Mouse (Mus musculus): ENCODE measurements around the gene Klf16.

Gene Klf16

DNA sequence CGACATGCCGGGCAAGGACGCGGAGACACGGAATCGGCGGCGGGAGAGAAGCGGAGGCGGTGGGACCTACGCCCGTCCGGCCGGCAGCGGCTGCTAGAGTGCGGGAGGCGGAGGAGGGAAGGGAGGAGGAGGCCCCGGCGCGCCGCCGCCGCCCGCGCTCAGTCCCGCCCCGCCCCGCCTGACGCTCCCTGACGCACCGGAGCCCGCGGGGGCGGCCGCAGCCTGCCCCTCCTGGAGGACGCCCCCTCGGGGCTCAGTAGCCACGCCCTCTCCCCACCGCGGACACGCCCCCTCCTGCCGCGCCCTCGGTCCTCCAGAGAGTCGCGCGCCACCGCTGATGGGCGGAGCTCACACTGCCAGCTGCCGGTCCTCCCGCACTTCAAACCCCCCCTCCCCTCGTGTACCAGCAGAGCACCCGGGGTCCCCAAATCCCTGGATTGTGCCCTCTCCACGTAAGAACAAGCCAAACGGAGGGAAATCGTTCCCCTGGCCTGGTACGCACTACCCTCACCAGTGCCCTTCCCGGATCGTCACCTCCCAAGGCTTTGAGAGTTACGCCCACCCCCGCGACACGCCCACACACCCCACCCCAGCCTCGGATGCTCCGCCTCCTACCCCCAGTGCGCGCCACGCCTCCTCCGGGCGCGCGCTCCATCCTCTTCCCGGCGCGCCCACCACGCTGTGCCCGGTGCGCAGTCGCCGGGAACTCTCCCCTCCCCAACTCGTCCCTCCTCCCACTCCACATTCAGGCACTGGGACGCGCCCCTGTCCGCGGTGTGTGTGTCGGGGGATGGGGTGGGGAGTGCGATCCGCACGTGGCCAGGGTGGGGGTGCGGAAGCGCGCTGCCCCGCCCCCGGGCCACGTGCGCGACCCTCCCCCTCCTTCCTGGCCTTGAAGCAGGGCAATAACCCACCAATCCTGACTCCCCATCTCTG lies at the start of gene Klf16:
Klf16 (minus strand) TSS at position 127 of the 936 bp plus-strand sequence.
- peak; percentile 99 for DNase-seq (ENCODE audit: low spot score in 2 of 2)

DNA sequence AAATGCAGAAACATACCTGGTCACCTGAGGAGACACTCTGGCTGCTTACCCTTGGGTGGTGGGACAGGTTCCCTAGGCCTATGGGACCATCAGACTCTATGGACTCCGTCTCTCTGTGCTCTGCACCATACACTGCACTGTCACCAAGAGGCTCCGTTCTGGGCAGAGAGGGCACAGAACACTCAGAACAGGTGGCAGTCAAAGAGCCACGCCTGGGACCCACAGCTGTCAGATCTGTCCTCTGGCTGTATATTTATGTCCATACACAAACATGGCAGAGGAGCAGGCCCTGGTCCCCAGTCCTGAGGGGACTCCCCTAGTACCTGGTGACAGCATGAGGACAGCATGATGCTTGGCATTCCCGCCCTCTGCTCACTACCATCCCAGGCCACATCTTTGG lies 48.6 kb upstream of the Klf16 start:
- DNase-seq (ENCODE audit: low spot score in 2 of 2) = no peak

DNA sequence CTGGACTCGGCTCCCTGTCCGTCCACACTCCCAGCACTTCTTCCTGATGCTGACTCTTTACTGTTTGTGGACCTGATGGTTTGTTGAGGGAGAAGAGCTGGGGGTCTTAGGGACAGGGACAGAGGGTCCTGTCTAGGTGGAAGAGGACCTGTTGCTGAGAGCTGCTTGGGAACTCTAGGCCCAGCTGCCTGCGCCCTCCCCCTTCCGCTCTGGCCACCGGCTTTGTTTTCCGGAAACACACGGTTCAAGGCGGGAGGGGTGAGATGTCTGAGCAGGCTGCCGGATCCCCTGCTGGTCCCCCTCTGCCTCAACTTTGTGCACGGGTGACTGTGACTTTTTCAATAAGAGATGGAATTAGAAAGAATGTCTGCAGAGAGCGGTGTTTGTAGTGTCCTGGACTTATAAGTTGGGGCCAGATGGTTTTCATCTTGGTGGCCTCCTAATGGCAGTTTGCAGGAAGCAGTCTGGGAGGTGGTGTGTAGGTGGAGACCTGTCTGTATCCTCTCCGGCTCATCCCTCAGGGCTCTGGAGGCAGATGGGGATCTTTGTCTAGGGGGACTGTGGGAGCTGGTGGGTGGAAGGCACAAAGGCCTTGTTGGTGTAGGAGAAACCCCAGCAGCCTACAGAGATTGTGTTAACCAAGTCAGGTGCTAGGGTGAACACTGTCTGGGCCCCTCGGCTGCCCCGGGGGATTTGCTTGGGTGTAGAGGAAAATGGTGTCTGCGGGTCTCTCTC lies 46.5 kb upstream of the Klf16 start:
- no peak for DNase-seq (ENCODE audit: low spot score in 2 of 2)

DNA sequence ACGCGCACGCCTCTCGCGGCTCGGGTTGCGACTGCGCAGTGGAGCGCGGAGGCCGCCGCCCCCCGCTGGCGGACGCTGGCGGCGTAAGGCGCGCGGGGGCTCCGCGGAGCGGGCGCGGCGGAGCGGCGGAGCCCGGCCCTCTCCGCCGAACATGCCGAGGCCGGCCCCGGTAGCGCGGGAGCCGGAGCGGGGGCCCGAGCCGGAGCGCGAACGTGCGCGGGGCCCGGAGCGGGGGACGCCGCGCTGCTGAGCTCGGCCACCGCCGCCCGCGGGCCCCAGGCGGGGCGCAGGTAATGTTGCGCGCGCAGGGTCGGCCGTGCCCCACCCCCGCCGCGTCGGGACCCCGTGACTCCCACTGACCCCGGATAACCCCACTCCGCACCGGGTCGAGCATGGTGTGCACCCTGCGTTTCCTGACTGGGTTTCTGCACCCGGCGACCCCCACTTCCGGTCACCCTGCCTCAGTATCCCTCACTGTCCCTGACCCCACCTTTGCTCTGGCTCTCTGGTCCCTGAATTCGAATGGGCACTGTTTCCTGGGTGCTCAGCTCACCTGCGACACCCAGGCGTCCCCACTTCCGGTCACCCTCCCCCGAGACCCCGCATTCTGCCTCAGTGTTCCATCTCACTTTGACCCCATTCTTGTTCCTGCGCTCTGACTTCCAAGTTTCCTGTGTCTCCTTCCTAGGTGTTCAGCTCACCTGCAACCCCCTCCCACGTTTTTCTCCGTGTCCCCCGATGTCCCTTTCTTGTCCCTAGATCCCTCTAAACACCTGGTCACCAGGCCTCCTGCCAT lies 45.7 kb upstream of the Klf16 start, which contains the start of gene Csnk1g2:
Csnk1g2 (plus strand) TSS at position 178 of the 796 bp plus-strand sequence.
- DNase-seq (ENCODE audit: low spot score in 2 of 2) = no peak

DNA sequence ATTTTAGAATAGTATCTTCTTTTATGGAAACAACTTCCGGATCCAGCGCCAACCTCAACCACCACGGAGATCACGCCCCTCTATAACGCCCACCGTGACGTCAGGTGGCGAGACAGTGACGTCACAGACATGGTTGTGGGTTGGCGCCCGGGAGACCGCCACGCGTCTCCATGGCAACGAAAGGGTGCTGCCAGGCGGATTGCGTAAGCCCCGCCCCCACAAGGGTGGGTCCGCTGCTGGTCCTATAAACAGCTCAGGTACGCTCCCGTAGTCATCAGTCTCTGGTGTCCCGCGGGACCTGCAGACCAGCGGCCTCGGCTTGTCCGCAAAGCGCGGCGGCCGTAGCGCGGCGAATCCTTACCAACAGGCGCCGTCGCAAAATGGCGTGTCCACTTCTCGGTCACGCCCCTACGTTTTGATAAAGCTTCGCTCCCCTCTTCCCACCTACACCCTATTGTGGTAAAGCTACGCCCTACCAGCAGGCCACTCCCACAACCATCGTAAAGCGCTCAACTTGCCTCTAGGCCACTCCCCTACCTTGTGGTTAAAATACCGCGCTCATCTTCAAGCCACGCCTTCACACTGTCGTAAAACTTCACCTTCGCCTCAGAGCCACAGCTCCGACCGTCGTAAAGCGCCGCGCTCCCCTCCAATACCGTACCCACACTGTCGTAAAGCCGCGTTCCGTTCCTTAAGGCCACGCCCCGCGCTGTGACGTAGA lies 45.0 kb upstream of the Klf16 start:
- peak; percentile 98 to 99 for DNase-seq (ENCODE audit: low spot score in 2 of 2)

DNA sequence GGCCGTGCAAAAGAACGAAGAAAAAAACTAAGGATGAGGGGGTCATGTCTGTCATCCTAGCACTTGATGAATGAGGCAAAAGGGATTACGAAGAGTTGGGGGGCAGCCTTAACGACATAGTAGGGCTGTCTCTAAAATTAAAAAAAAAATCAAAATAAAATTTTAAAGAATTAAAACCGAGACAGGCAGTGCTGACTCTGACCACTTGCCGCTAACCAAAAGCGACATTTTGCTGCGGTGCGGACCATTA lies 44.5 kb upstream of the Klf16 start:
- DNase-seq (ENCODE audit: low spot score in 2 of 2) = no peak

DNA sequence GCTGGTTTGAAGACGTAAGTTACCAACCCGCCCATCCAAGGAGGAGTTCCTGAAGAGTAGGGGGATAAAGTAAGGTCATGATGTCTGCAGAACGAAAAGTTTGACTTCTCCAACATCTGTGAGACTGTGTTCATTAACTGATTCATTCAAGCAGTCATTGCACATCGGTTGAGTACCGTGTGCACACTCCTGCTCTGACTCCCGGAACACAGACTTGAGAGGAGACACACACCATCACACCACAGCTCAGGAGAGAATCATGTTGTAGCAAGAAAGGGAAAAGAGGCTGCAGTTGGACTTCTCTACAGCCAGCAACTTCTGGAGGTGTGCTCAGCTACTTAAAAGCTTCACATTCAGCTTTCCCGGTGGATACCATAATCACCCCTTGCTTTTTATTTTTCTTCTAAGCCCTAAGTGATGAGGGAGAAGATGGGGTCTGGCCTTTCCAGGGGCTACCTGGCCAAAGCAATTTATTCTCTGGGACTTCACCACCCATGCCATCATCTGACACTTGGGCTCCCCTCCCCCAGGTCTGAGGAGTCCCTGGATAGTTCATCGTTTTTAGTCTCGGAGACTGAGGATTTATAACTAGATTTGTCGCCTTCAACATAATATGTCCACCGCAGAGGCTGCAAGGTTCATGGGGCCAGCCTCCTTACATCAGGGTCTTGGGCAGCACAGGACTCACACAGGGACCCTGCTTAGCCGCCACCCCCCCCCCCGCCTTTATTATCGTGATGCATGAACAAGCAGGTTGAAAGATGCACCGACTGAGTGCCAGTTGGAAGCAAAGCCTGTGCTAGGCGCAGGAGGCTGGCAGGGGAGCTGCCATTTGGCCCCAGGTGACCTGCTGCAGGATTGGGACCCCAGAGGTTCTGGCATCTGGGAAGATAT lies 43.9 kb upstream of the Klf16 start:
- no peak for DNase-seq (ENCODE audit: low spot score in 2 of 2)

DNA sequence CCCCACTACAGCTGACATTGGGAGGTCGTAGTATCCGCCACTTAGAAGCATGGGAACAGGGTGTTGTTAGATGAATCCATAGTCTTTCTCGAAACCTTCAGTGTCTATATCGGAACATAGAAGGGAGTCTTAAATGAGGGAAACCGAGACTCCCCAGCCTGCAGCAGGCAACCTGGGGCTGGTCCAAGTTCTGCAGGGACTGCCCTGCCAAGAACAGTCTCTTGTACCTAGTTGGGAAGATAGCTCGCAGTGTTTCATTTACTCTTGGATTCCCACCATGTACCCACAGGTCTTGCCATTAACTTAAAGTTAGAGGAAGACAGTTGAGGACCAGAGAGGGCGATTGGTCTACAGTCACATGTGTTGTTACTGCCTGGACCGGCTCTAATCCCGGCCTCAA lies 43.2 kb upstream of the Klf16 start:
- no peak for DNase-seq (ENCODE audit: low spot score in 2 of 2)

DNA sequence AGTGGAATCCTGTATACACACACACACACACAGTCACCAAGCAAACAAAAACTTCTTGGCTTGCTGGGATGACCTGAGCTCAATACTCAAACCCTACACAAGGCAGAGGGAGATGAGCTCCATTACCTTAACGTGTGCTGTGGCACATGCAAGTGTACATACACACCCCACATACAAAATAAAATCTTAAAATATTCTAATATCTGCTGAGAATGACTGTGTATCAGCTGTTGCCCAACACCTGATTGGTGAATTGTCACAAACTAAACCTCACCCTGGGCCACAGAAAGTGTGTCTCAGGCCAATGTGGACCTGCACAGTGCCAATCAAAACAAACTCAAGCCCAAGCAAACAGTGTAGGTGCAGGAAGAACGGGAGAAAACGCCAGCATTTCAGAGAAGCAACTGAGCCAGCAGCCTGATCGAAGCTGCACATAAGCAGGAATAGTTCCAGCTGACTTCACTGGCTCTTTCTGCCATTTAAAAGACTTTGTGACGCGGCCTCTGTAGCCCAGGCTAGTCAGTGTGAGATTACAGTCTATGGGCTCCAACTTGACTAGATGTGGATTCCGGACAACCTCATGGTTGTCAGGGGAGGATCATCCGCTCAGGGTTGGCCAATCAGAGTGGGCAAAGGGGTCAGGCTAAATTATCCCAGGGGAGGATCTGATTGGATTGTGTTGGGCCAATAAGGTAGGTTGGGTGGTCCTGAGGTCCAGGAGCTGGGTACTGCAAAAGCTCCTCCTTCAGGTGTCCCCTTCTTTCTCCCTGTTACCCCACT lies 42.5 kb upstream of the Klf16 start:
- DNase-seq (ENCODE audit: low spot score in 2 of 2) = no peak

DNA sequence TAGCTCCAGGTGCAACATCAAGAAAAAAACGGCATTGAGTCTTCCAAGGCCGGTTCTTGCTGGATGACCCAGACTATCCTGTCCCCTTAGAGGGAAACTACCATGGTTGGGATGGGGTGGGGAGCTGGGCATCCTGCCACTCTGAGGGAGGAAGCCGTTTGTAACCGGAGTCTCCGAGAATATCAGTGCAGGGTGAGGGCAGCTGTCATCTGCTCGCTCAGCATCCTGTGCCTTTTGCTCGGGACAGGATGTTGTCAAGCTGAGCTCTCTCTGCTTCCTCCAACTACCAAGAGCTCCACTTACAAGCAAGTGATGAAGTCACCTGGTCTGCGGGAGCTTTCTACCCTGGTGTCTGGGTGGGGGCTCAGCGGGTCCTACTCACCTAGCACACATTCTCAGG lies 41.1 kb upstream of the Klf16 start:
- DNase-seq (ENCODE audit: low spot score in 2 of 2) = no peak

DNA sequence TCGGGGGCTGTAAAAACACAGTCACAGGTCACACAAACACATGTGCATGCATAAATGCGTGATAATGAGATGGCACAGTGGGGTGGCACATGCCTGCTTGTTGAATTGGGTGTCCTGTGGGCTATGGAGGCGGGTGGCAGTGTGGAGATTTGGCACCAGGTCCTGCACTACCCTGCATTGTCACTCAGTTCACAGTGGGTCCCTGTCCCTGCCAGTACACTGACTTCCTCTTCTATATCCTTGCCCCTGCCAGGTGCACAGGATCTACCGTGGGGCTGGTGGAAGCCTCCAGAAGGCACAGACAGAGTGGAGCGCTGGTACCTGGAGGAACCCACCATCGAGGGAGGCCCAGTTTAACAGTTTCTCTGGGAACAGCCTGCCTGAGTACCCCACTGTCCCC lies 37.2 kb upstream of the Klf16 start:
- DNase-seq (ENCODE audit: low spot score in 2 of 2) = no peak

DNA sequence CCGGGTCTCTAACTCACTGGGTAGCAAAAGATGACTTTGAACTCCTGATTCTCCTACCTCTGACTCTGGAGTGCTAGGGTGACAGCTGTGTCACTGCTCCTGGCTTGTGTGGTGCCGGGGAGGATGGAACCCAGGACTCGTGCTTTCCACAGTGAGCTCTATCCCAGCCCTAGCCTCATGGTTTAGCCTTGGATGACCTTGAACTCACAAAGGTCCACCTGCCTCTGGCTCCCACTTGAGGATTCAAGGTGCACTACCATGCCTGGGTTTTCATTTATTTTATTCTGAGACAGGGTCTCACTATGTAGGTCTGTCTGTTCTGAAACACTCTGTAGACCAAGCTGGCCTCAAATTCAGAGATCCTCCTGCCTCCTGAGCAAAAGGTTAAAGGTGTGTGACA lies 36.7 kb upstream of the Klf16 start:
- no peak for DNase-seq (ENCODE audit: low spot score in 2 of 2)

DNA sequence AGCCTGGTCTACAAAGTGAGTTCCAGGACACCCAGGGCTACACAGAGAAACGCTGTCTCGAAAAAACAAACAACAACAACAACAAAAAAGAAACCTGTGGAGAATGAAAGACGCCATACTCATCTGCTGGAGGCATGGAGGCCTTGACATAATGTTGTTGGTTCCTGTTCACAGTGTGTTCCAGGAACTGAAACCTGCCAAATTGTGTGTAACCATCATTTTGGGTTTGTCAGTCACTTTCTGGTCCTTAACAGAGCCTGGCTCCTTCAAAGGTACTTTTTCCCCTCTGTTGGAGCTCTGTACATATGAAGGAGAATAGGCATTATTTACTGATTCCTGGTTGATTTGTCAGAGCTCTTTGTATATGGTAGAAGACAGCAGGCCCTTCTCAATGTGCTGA lies 34.8 kb upstream of the Klf16 start:
- no peak for DNase-seq (ENCODE audit: low spot score in 2 of 2)

DNA sequence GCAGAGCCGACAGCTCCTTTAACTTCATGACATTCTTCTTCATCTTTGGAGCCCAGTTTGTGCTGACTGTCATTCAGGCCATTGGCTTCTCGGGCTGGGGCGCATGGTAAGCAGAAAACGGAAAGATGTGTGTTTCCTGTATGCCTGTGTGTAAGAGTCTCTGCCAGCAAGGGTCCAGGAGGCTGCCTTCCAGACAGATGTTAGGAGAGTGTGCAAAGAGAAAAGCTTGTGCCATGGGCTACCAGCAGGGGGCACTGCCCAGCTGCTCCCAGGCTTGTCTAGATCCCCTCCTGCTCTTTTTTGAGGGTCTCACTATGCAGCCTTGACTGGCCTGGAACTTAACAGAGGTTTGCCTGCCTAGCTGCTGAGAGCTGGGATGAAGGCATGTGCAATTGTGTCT lies 33.9 kb upstream of the Klf16 start:
- no peak for DNase-seq (ENCODE audit: low spot score in 2 of 2)

DNA sequence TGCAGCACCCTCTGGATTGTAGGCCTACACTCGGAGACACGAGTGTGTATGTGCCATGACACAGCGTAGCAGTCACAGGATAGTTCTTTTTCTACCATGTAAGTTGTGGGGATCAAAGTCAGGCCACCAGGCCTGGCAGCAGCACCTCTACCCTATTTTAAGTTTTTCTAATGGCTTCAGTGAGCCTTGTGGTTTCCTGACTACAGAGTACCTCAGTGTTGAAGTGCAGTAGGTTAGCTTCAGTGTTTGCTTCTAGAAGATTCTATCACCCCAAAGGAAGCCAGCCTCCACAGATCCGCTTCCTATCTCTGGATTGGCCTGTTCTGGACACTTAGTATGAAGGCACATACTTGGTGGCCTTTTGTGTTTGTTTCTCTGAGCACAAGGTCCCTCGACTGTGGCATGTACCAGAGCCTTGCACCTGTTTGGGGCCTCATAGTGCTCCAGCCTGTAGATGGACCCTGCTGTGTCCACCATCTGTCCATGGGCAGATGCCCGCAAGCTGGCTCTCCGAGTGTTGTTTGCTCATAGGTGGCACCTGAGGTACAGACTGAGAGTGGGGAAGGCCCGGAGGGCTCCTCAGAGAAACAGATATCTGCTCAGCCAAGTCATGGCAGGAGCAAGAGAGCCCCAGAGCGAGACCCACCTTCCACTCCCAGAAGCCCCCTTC lies 33.1 kb upstream of the Klf16 start:
- DNase-seq (ENCODE audit: low spot score in 2 of 2) = no peak

DNA sequence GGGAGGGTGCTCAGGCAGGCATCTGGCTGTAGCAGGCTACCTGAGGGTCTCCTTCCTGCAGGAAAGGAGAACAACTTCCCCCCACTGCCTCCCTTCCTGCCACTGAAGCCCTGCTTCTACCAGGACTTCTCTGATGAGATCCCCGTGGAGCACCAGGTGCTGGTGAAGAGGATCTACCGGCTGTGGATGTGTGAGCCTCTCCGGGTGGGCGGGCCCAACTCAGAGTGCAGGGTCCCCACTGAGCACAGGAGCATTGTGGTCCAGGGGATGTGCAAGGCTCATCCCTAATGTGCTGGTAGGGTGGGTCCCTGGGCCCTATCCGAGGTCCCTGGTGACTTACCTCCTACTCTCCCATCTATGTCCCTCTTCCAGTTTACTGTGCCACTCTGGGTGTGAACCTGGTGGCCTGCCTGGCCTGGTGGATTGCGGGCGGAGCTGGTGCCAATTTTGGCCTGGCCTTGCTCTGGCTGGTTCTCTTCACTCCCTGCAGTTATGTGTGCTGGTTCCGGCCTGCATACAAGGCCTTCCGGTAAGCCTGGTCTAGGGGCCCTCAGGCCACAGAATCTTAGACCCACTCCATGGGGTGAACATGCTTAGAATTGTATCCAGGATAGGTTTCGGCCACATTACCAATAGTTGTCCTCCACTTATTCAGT lies 32.3 kb upstream of the Klf16 start:
- no peak for DNase-seq (ENCODE audit: low spot score in 2 of 2)

DNA sequence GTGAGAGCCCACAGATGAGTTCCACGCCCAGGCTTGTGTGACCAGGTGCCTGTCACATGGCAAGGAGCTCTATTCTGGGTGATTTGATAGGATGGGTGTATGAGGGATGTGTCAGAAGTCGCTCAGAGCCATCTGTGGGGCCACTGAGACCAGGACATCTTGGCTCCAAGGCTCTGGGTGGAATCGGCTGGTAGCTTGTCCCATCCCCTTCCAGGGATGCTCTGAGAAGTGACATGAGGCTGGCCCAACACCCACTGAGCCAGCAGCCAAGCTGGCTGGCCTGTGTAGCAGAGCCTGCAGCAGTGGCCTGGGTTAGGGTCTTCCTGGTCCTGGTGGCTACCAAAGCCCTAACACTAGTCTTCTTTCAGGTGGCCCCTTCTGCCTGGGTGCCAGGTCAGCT lies 31.3 kb upstream of the Klf16 start:
- no peak for DNase-seq (ENCODE audit: low spot score in 2 of 2)

DNA sequence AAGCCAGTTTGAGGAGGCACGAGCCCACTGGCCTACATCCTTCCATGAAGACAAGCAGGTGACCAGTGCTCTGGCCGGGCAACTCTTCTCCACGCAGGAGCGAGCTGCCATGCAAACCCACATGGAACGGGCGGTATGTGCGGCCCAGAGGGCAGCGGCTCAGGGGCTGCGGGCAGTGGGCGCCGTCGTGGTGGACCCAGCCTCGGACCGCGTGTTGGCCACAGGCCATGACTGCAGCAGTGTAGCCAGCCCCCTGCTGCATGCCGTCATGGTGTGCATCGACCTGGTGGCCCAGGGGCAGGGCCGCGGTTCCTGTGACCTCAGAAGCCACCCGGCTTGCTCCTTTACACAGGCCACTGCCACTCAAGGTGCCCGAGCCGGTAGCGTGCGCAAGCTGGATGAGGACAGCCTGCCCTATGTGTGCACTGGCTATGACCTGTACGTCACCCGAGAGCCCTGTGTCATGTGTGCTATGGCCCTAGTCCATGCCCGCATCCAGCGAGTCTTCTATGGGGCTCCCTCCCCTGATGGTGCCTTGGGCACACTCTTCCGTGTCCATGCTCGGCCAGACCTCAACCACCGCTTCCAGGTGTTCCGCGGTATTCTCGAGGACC lies 29.7 kb upstream of the Klf16 start:
- no peak for DNase-seq (ENCODE audit: low spot score in 2 of 2)
